Mouse (Mus musculus) bone marrow macrophage, adult 2 months (primary cell): ENCODE data around the gene Tsfm.

Experiments
- CTCF ChIP-seq: IDR thresholded peaks from 2 replicates; pipeline ENCODE4 v1.5.1; 2012; ENCODE audit warnings: low read depth, mild to moderate bottlenecking, low read length, moderate library complexity
- POLR2A ChIP-seq: IDR thresholded peaks from 2 replicates; pipeline ENCODE4 v1.6.1; 2012; ENCODE audit warnings: mild to moderate bottlenecking, low read depth, low read length, borderline replicate concordance

- TF ChIP-seq CTCF = no peak
- TF ChIP-seq POLR2A = no peak
Measured at GRCm38 (mm10) chr10:127077515-127077914, 46.9 kb upstream of the Tsfm start.
